Mouse (Mus musculus): ENCODE data around the gene Gm10271.

Gene Gm10271

GRCm38 (mm10) chr10:116972509-116972908 lies at the start of gene Gm10271:
Gene Gm10271, minus strand, starts transcription at chr10:116972609.
- DNase-seq (ENCODE audit: low read depth), result no peak

GRCm38 (mm10) chr10:117021020-117021754 lies 48.8 kb upstream of the Gm10271 start:
- DNase-seq (ENCODE audit: low read depth), result peak; percentile 21

- peak; percentile 57 for DNase-seq (ENCODE audit: low read depth)
Observed at GRCm38 (mm10) chr10:117018281-117018840, 46.0 kb upstream of the Gm10271 start.

- DNase-seq (ENCODE audit: low read depth), result peak; percentile 68
Observed at GRCm38 (mm10) chr10:117014565-117014964, 42.2 kb upstream of the Gm10271 start.

- peak; percentile 20 for DNase-seq (ENCODE audit: low read depth)
Observed at GRCm38 (mm10) chr10:117013689-117014390, 41.4 kb upstream of the Gm10271 start.

GRCm38 (mm10) chr10:117011047-117011446 lies 38.6 kb upstream of the Gm10271 start:
- DNase-seq (ENCODE audit: low read depth), result no peak

- no peak for DNase-seq (ENCODE audit: low read depth)
Observed at GRCm38 (mm10) chr10:117009691-117010090, 37.3 kb upstream of the Gm10271 start.

GRCm38 (mm10) chr10:117005707-117006464 lies 33.5 kb upstream of the Gm10271 start:
- no peak for DNase-seq (ENCODE audit: low read depth)

- DNase-seq (ENCODE audit: low read depth), result no peak
Observed at GRCm38 (mm10) chr10:117004695-117005094, 32.3 kb upstream of the Gm10271 start.

- DNase-seq (ENCODE audit: low read depth), result no peak
Observed at GRCm38 (mm10) chr10:117000975-117001374, 28.6 kb upstream of the Gm10271 start.

GRCm38 (mm10) chr10:116998716-116999455 lies 26.5 kb upstream of the Gm10271 start:
- peak; percentile 54 for DNase-seq (ENCODE audit: low read depth)

- peak; percentile 80 for DNase-seq (ENCODE audit: low read depth)
Observed at GRCm38 (mm10) chr10:116996236-116996600, 23.8 kb upstream of the Gm10271 start.

GRCm38 (mm10) chr10:116995584-116996235 lies 23.3 kb upstream of the Gm10271 start:
- peak; percentile 91 for DNase-seq (ENCODE audit: low read depth)

- peak; percentile 59 for DNase-seq (ENCODE audit: low read depth)
Observed at GRCm38 (mm10) chr10:116995162-116995561, 22.8 kb upstream of the Gm10271 start.

GRCm38 (mm10) chr10:116993971-116994370 lies 21.6 kb upstream of the Gm10271 start:
- peak; percentile 56 for DNase-seq (ENCODE audit: low read depth)

GRCm38 (mm10) chr10:116986264-116987082 lies 14.1 kb upstream of the Gm10271 start, which contains the start of gene Best3:
Gene Best3, plus strand, starts transcription at chr10:116986314.
- no peak for DNase-seq (ENCODE audit: low read depth)

GRCm38 (mm10) chr10:116984836-116985235 lies 12.4 kb upstream of the Gm10271 start:
- no peak for DNase-seq (ENCODE audit: low read depth)

- DNase-seq (ENCODE audit: low read depth), result peak; percentile 46
Observed at GRCm38 (mm10) chr10:116982526-116982925, 10.1 kb upstream of the Gm10271 start.

- peak; percentile 60 for DNase-seq (ENCODE audit: low read depth)
Observed at GRCm38 (mm10) chr10:116980888-116981287, 8.5 kb upstream of the Gm10271 start.

- no peak for DNase-seq (ENCODE audit: low read depth)
Observed at GRCm38 (mm10) chr10:116980273-116980672, 7.9 kb upstream of the Gm10271 start.
